In genomic region chr6:119328521-119329115, GRCm38 (mm10) we compare ENCODE assay signal across 9 mouse cellular contexts. TPM values are rescaled to one million over a fixed set of nuclear protein-coding genes. Genes with fewer than 3 reads are reported as not detected.
A peak's percentile ranks its signal among the peaks of the same experiment; 100 is the strongest.
DNase-seq lines count a peak whose midpoint lies in the region; ATAC-seq and TF ChIP-seq lines count a peak whose summit lies in the region.
"Had no signal": no experiment of that assay in that cellular context is flagged by ENCODE, and none has a peak within 500 bp of the region (broad histone marks: within the 10 kb centered on the region; RNA-seq: fewer than 3 reads in every experiment).

No protein-coding gene starts in this region.

- H3K36me3 ChIP-seq in hindbrain, embryonic 16.5 days (ENCODE audit: control insufficient read depth, insufficient read depth, low read length), result no peaks in the 10 kb centered on the region
- H3K36me3 ChIP-seq in neural tube, embryonic 13.5 days, result no peaks in the 10 kb centered on the region
- no peaks in the 10 kb centered on the region for H3K36me3 ChIP-seq in liver, postnatal 0 days (replicated peaks; ENCODE audit: insufficient read depth, low read length)
- H3K36me3 ChIP-seq: limb, embryonic 12.5 days had no signal

- H3K9ac ChIP-seq in hindbrain, embryonic 16.5 days (ENCODE audit: low read depth, low read length), result peak overlapping the region; percentile 76
- H3K9ac ChIP-seq in neural tube, embryonic 13.5 days, result peak overlapping the region; percentile 77
- no peak overlapping the region for H3K9ac ChIP-seq in liver, postnatal 0 days (replicated peaks)
- H3K9ac ChIP-seq: limb, embryonic 12.5 days had no signal

- no peaks in the 10 kb centered on the region for H3K9me3 ChIP-seq in hindbrain, embryonic 16.5 days (ENCODE audit: control insufficient read depth, low read length)
- H3K9me3 ChIP-seq in neural tube, embryonic 13.5 days, result no peaks in the 10 kb centered on the region
- H3K9me3 ChIP-seq in liver, postnatal 0 days (ENCODE audit: low read length), result no peaks in the 10 kb centered on the region
- H3K9me3 ChIP-seq: limb, embryonic 12.5 days had no signal

- peak; percentile 34; the same call in 1 of the 2 replicates for ATAC-seq in hindbrain, embryonic 16.5 days
- peak; percentile 34 for ATAC-seq in neural tube, embryonic 13.5 days (ENCODE audit: low read depth)
- ATAC-seq in liver, postnatal 0 days, result no peak

- no peaks in the 10 kb centered on the region for H3K27me3 ChIP-seq in hindbrain, embryonic 16.5 days (replicated peaks; ENCODE audit: control insufficient read depth, insufficient read depth, low read length)
- peaks cover 59% of the 10 kb centered on the region for H3K27me3 ChIP-seq in neural tube, embryonic 13.5 days
- H3K27me3 ChIP-seq in liver, postnatal 0 days (ENCODE audit: insufficient read depth, low read length), result peaks cover 33% of the 10 kb centered on the region

- H3K27ac ChIP-seq in layer of hippocampus, adult 2 months, result peak overlapping the region; percentile 96
- H3K27ac ChIP-seq in hindbrain, embryonic 16.5 days (ENCODE audit: low read depth, low read length), result peak overlapping the region; percentile 87
- H3K27ac ChIP-seq in neural tube, embryonic 13.5 days (replicated peaks), result peak overlapping the region; percentile 49; the same call in 1 of the 2 replicates
- no peak overlapping the region for H3K27ac ChIP-seq in liver, postnatal 0 days (ENCODE audit: low read depth)
- H3K27ac ChIP-seq: limb, embryonic 12.5 days had no signal

- no peak for TF ChIP-seq CTCF in layer of hippocampus, adult 2 months (conservative IDR thresholded peaks at IDR 0.05)
- TF ChIP-seq CTCF in liver, postnatal 0 days (IDR thresholded peaks at IDR 0.05; ENCODE audit: low read depth), result no peak

- H3K4me1 ChIP-seq in hindbrain, embryonic 16.5 days (ENCODE audit: control insufficient read depth, insufficient read depth, low read depth, low read length), result peaks cover 48% of the 10 kb centered on the region
- peaks cover 57% of the 10 kb centered on the region for H3K4me1 ChIP-seq in neural tube, embryonic 13.5 days (replicated peaks)
- no peaks in the 10 kb centered on the region for H3K4me1 ChIP-seq in liver, postnatal 0 days (ENCODE audit: insufficient read depth)

- TF ChIP-seq EP300 in liver, postnatal 0 days (IDR thresholded peaks at IDR 0.05; ENCODE audit: low read depth), result no peak

- H3K4me2 ChIP-seq in hindbrain, embryonic 16.5 days (ENCODE audit: low read length), result peak overlapping the region; percentile 63
- H3K4me2 ChIP-seq in neural tube, embryonic 13.5 days, result peak overlapping the region; percentile 78
- H3K4me2 ChIP-seq in liver, postnatal 0 days (ENCODE audit: low read depth, low read length), result no peak overlapping the region
- H3K4me2 ChIP-seq: limb, embryonic 12.5 days had no signal

- peak; percentile 36 for DNase-seq in adrenal gland, postnatal 14 days
- DNase-seq in adrenal gland, adult 2 months, result no peak
- no peak for DNase-seq in layer of hippocampus, adult 2 months (ENCODE audit: low spot score in 2 of 2)
- no peak for DNase-seq in layer of hippocampus, postnatal 14 days (ENCODE audit: low spot score in 2 of 2)
- no peak for DNase-seq in T-cell, adult 2 months (ENCODE audit: low spot score)
- DNase-seq in liver, postnatal 0 days, result no peak

- WGBS in hindbrain, embryonic 16.5 days, result 10% methylated on average over 11 of the region's 11 CpGs
- WGBS in neural tube, embryonic 13.5 days, result 15% methylated on average over 11 of the region's 11 CpGs
- 14% methylated on average over 11 of the region's 11 CpGs for WGBS in liver, postnatal 0 days (ENCODE audit: insufficient replicate concordance)

- H3K4me3 ChIP-seq in layer of hippocampus, adult 2 months, result peak overlapping the region; percentile 74
- H3K4me3 ChIP-seq in hindbrain, embryonic 16.5 days (ENCODE audit: low read length), result peak overlapping the region; percentile 58
- H3K4me3 ChIP-seq in neural tube, embryonic 13.5 days, result peak overlapping the region; percentile 52
- no peak overlapping the region for H3K4me3 ChIP-seq in liver, postnatal 0 days (ENCODE audit: low read depth, low read length)
- H3K4me3 ChIP-seq: limb, embryonic 12.5 days had no signal

RNA-seq across cellular contexts. Expression of gene Lrtm2, which starts 1.9 kb away (rescaled TPM):
- 0.23 TPM in 1 of 2 replicates, not detected in the other for total RNA-seq in adrenal gland, postnatal 14 days (2021)
- under 1 TPM in 1 of 2 experiments, not detected in 1; 0.28 TPM for total RNA-seq in adrenal gland, adult 2 months (2021)
- polyA plus RNA-seq in adrenal gland, adult 2 months (2012; rRNA removed), result 0.13 TPM in 1 of 2 replicates, not detected in the other
- total RNA-seq in layer of hippocampus, adult 2 months (2021), result 10 to 100 TPM; 43.3 to 44.6 TPM
- total RNA-seq in layer of hippocampus, postnatal 14 days (2021), result 10 to 100 TPM; 23.9 to 29.7 TPM
- polyA plus RNA-seq in hindbrain, embryonic 16.5 days (2015; fragmentation: Nextera tagmentation; extraction: Ambion mirVana), result 17.1 and 17.7 TPM in 2 replicates
- 3.4 and 3.8 TPM in 2 replicates for polyA plus RNA-seq in neural tube, embryonic 13.5 days (2015; fragmentation: Nextera tagmentation; extraction: Ambion mirVana)
- not detected in 2 replicates for polyA plus RNA-seq in liver, postnatal 0 days (2015; fragmentation: Nextera tagmentation; extraction: Ambion mirVana)
- polyA plus RNA-seq: limb, embryonic 12.5 days had no signal

Comparison
In these comparisons a context has a peak if more than half of its experiments do, and no peak if none do; other contexts are left out.
1. RNA of gene Lrtm2, which starts 1.9 kb away (total RNA-seq): 43.3 to 44.6 TPM in layer of hippocampus, adult 2 months and 23.9 to 29.7 TPM in layer of hippocampus, postnatal 14 days; 0.28 TPM in adrenal gland, adult 2 months and 0.23 TPM in adrenal gland, postnatal 14 days; every median in the first group is over 10 times any median in the second.